Mouse (Mus musculus) liver, embryonic 12.5 days (tissue): ENCODE results near the gene Mctp1. TPM values are rescaled to one million over a fixed set of nuclear protein-coding genes. Genes with fewer than 3 reads are reported as not detected.
"Not testable (repeated sequence)": the region's sequence is repeated elsewhere in the genome, so short reads cannot be mapped to it uniquely, and the experiment has no call there.

ENCODE experiments used
- ATAC-seq: fragments of 200-750 bp; cut with Nextera tagmentation; 2 replicates; pipeline ENCODE4 v1.8.0; 2017; ENCODE audit warnings: moderate number of reproducible peaks, mild to moderate bottlenecking, moderate library complexity
- H3K27ac ChIP-seq: fragments of 300-500 bp; sonication (generic); 2 replicates; pipeline ENCODE4 v1.5.1; 2016; ENCODE audit warnings: mild to moderate bottlenecking
- H3K27me3 ChIP-seq: fragments of 300-500 bp; sonication (generic); replicated peaks from 2 replicates; pipeline ENCODE4 v1.6.1; 2016; ENCODE audit warnings: mild to moderate bottlenecking, moderate library complexity
- H3K36me3 ChIP-seq: fragments of 300-500 bp; sonication (generic); 2 replicates; pipeline ENCODE4 v1.6.1; 2016; ENCODE audit warnings: mild to moderate bottlenecking, moderate library complexity
- H3K4me1 ChIP-seq: fragments of 300-500 bp; sonication (generic); 2 replicates; pipeline ENCODE4 v1.6.1; 2016
- H3K4me2 ChIP-seq: fragments of 300-500 bp; sonication (generic); 2 replicates; pipeline ENCODE4 v1.6.1; 2016; ENCODE audit warnings: mild to moderate bottlenecking, moderate library complexity
- H3K4me3 ChIP-seq: fragments of 300-500 bp; sonication (generic); 2 replicates; pipeline ENCODE4 v1.5.1; 2016; ENCODE audit warnings: mild to moderate bottlenecking, moderate library complexity
- H3K9ac ChIP-seq: fragments of 300-500 bp; sonication (generic); 2 replicates; pipeline ENCODE4 v1.6.1; 2016; ENCODE audit warnings: mild to moderate bottlenecking, moderate library complexity
- H3K9me3 ChIP-seq: fragments of 300-500 bp; sonication (generic); replicated peaks from 2 replicates; pipeline ENCODE4 v1.6.1; 2016; ENCODE audit warnings: mild to moderate bottlenecking, moderate library complexity
- WGBS: fragments of 180-500 bp; shearing (Covaris S2); methylation state at CpG from one replicate; pipeline ENCODE4 v1.1.7; 2016; ENCODE audit not compliant: insufficient replicate concordance; 5-methylcytosine and 5-hydroxymethylcytosine counted together
- polyA plus RNA-seq: library from polyadenylated mRNA; unstranded; fragments of >200 nt; fragmentation: Nextera tagmentation; extraction: Ambion mirVana; gene quantifications from 2 replicates; pipeline ENCODE4 v1.2.1, GENCODE M21; 2016

Mctp1 gene
- polyA plus RNA-seq, 1 experiment from 2014 or later = 1.6 TPM

GRCm38 (mm10) chr13:76926851-76927250 is 542.5 kb downstream of the Mctp1 start:
- Histone ChIP-seq H3K27ac (no peak overlapping the region), H3K9me3 (no peaks in the 10 kb centered on the region), H3K4me3 (no peak overlapping the region), H3K27me3 (no peaks in the 10 kb centered on the region), H3K4me1 (no peaks in the 10 kb centered on the region), H3K4me2 (no peak overlapping the region), H3K36me3 (no peaks in the 10 kb centered on the region), H3K9ac (no peak overlapping the region)
- ATAC-seq = no peak
- 65% methylated on average over 1 of the region's 1 CpGs for WGBS

GRCm38 (mm10) chr13:76927875-76928440 is 543.6 kb downstream of the Mctp1 start:
- H3K4me3 ChIP-seq = no peak overlapping the region
- no peaks in the 10 kb centered on the region for H3K27me3 ChIP-seq
- H3K4me2 ChIP-seq = no peak overlapping the region
- no peaks in the 10 kb centered on the region for H3K36me3 ChIP-seq
- no peak overlapping the region for H3K9ac ChIP-seq
- no peak overlapping the region for H3K27ac ChIP-seq
- no peaks in the 10 kb centered on the region for H3K4me1 ChIP-seq
- 54% methylated on average over 5 of the region's 5 CpGs for WGBS
- ATAC-seq = no peak
- H3K9me3 ChIP-seq = no peaks in the 10 kb centered on the region

- H3K36me3 ChIP-seq = no peaks in the 10 kb centered on the region
- 46% methylated on average over 3 of the region's 3 CpGs for whole genome bisulfite sequencing
Measured at GRCm38 (mm10) chr13:76929152-76929551, 544.8 kb downstream of the Mctp1 start.

GRCm38 (mm10) chr13:76932933-76933332 is 548.6 kb downstream of the Mctp1 start:
- Histone ChIP-seq H3K4me2 (no peak overlapping the region), H3K9me3 (no peaks in the 10 kb centered on the region), H3K27ac (no peak overlapping the region), H3K4me1 (no peaks in the 10 kb centered on the region), H3K27me3 (no peaks in the 10 kb centered on the region), H3K4me3 (no peak overlapping the region), H3K36me3 (no peaks in the 10 kb centered on the region), H3K9ac (no peak overlapping the region)
- no peak for ATAC-seq
- 69% methylated on average over 5 of the region's 5 CpGs for WGBS

More at GRCm38 (mm10) chr13:76929152-76929551, 544.8 kb downstream of the Mctp1 start:
- ATAC-seq = no peak
- no peak overlapping the region for H3K27ac ChIP-seq
- H3K9me3 ChIP-seq = no peaks in the 10 kb centered on the region
- no peaks in the 10 kb centered on the region for H3K4me1 ChIP-seq
- no peaks in the 10 kb centered on the region for H3K27me3 ChIP-seq
- no peak overlapping the region for H3K9ac ChIP-seq
- no peak overlapping the region for H3K4me2 ChIP-seq
- no peak overlapping the region for H3K4me3 ChIP-seq

GRCm38 (mm10) chr13:76949234-76949633 is 564.9 kb downstream of the Mctp1 start:
- Histone ChIP-seq H3K27ac (no peak overlapping the region), H3K4me3 (no peak overlapping the region), H3K36me3 (no peaks in the 10 kb centered on the region), H3K4me2 (no peak overlapping the region), H3K4me1 (no peaks in the 10 kb centered on the region), H3K27me3 (no peaks in the 10 kb centered on the region), H3K9ac (no peak overlapping the region), H3K9me3 (no peaks in the 10 kb centered on the region)
- ATAC-seq = no peak

- H3K4me1 ChIP-seq = no peaks in the 10 kb centered on the region
- H3K4me2 ChIP-seq = no peak overlapping the region
- H3K27me3 ChIP-seq = no peaks in the 10 kb centered on the region
- no peak overlapping the region for H3K27ac ChIP-seq
- no peak for ATAC-seq
- H3K9me3 ChIP-seq = no peaks in the 10 kb centered on the region
- H3K9ac ChIP-seq = no peak overlapping the region
- H3K4me3 ChIP-seq = no peak overlapping the region
- no peaks in the 10 kb centered on the region for H3K36me3 ChIP-seq
Measured at GRCm38 (mm10) chr13:76967588-76967987, 583.3 kb downstream of the Mctp1 start.

GRCm38 (mm10) chr13:76969386-76969785 is 585.1 kb downstream of the Mctp1 start:
- Histone ChIP-seq H3K36me3 (no peaks in the 10 kb centered on the region), H3K4me1 (no peaks in the 10 kb centered on the region), H3K9me3 (no peaks in the 10 kb centered on the region), H3K4me2 (no peak overlapping the region), H3K27me3 (no peaks in the 10 kb centered on the region), H3K4me3 (no peak overlapping the region), H3K9ac (no peak overlapping the region), H3K27ac (no peak overlapping the region)
- 2% methylated on average over 2 of the region's 2 CpGs for WGBS
- ATAC-seq = no peak

GRCm38 (mm10) chr13:76971046-76971445 is 586.7 kb downstream of the Mctp1 start:
- H3K27me3 ChIP-seq, H3K4me2 ChIP-seq, H3K36me3 ChIP-seq, H3K27ac ChIP-seq, H3K4me3 ChIP-seq, H3K9ac ChIP-seq, H3K4me1 ChIP-seq, H3K9me3 ChIP-seq, ATAC-seq: not testable (repeated sequence)
- 76% methylated on average over 3 of the region's 3 CpGs for WGBS

- H3K27ac ChIP-seq = no peak overlapping the region
- 72% methylated on average over 3 of the region's 3 CpGs for WGBS
- H3K27me3 ChIP-seq = no peaks in the 10 kb centered on the region
- no peak overlapping the region for H3K9ac ChIP-seq
- H3K9me3 ChIP-seq = no peaks in the 10 kb centered on the region
- no peaks in the 10 kb centered on the region for H3K36me3 ChIP-seq
- no peaks in the 10 kb centered on the region for H3K4me1 ChIP-seq
- no peak overlapping the region for H3K4me2 ChIP-seq
- ATAC-seq = no peak
- H3K4me3 ChIP-seq = no peak overlapping the region
Measured at GRCm38 (mm10) chr13:77002628-77003027, 618.3 kb downstream of the Mctp1 start.

- Histone ChIP-seq H3K9me3 (no peaks in the 10 kb centered on the region), H3K27me3 (no peaks in the 10 kb centered on the region), H3K4me1 (no peaks in the 10 kb centered on the region), H3K36me3 (no peaks in the 10 kb centered on the region), H3K27ac (no peak overlapping the region), H3K4me2 (no peak overlapping the region), H3K4me3 (no peak overlapping the region), H3K9ac (no peak overlapping the region)
- 78% methylated on average over 1 of the region's 1 CpGs for WGBS
- ATAC-seq = no peak
Measured at GRCm38 (mm10) chr13:77003684-77004083, 619.3 kb downstream of the Mctp1 start.

- WGBS = 72% methylated on average over 2 of the region's 2 CpGs
- Histone ChIP-seq H3K4me2 (no peak overlapping the region), H3K4me1 (no peaks in the 10 kb centered on the region), H3K27ac (no peak overlapping the region), H3K4me3 (no peak overlapping the region), H3K27me3 (no peaks in the 10 kb centered on the region), H3K36me3 (no peaks in the 10 kb centered on the region), H3K9ac (no peak overlapping the region), H3K9me3 (no peaks in the 10 kb centered on the region)
- ATAC-seq = no peak
Measured at GRCm38 (mm10) chr13:77018851-77019250, 634.5 kb downstream of the Mctp1 start.

- Histone ChIP-seq H3K4me1 (no peaks in the 10 kb centered on the region), H3K4me2 (no peak overlapping the region), H3K9me3 (no peaks in the 10 kb centered on the region), H3K9ac (no peak overlapping the region), H3K27ac (no peak overlapping the region), H3K36me3 (no peaks in the 10 kb centered on the region), H3K27me3 (no peaks in the 10 kb centered on the region), H3K4me3 (no peak overlapping the region)
- ATAC-seq = no peak
- 68% methylated on average over 5 of the region's 5 CpGs for WGBS
Measured at GRCm38 (mm10) chr13:77029594-77029993, 645.3 kb downstream of the Mctp1 start.

- Histone ChIP-seq H3K36me3 (peaks cover 15% of the 10 kb centered on the region), H3K9ac (no peak overlapping the region), H3K4me1 (no peaks in the 10 kb centered on the region), H3K4me3 (no peak overlapping the region), H3K27me3 (no peaks in the 10 kb centered on the region), H3K27ac (no peak overlapping the region), H3K9me3 (no peaks in the 10 kb centered on the region), H3K4me2 (no peak overlapping the region)
- ATAC-seq = no peak
- WGBS = 64% methylated on average over 1 of the region's 1 CpGs
Measured at GRCm38 (mm10) chr13:77043375-77043774, 659.0 kb downstream of the Mctp1 start.
